Mouse (Mus musculus) lung, embryonic 14.5 days (tissue): ENCODE results near the gene Hspa1l. TPM values are rescaled to one million over a fixed set of nuclear protein-coding genes. Genes with fewer than 3 reads are reported as not detected.

Experiments
- ATAC-seq: fragments of 200-750 bp; cut with Nextera tagmentation; 2 replicates; pipeline ENCODE4 v1.8.0; 2017; ENCODE audit warnings: mild to moderate bottlenecking, moderate TSS enrichment, moderate library complexity; ENCODE audit not compliant: insufficient read depth
- DNase-seq: peaks from one replicate; pipeline ENCODE4 v3.0.0-alpha.2; 2015
- H3K27ac ChIP-seq: fragments of 300-500 bp; sonication (generic); 2 replicates; pipeline ENCODE4 v1.5.1; 2014; ENCODE audit warnings: low read depth, mild to moderate bottlenecking, moderate library complexity
- H3K27me3 ChIP-seq: fragments of 300-500 bp; sonication (generic); 2 replicates; pipeline ENCODE4 v1.6.1; 2014; ENCODE audit warnings: low read length, control low read depth; ENCODE audit not compliant: insufficient read depth
- H3K36me3 ChIP-seq: fragments of 300-500 bp; sonication (generic); 2 replicates; pipeline ENCODE4 v1.6.1; 2014; ENCODE audit warnings: control low read depth; ENCODE audit not compliant: insufficient read depth
- H3K4me1 ChIP-seq: fragments of 300-500 bp; sonication (generic); 2 replicates; pipeline ENCODE4 v1.6.1; 2014; ENCODE audit warnings: antibody characterized with exemption, control low read depth; ENCODE audit not compliant: insufficient read depth
- H3K4me2 ChIP-seq: fragments of 300-500 bp; sonication (generic); 2 replicates; pipeline ENCODE4 v1.6.1; 2014; ENCODE audit warnings: mild to moderate bottlenecking
- H3K4me3 ChIP-seq: fragments of 300-500 bp; sonication (generic); 2 replicates; pipeline ENCODE4 v1.5.1; 2014; ENCODE audit warnings: low read depth, low read length
- H3K9ac ChIP-seq: fragments of 300-500 bp; sonication (generic); 2 replicates; pipeline ENCODE4 v1.6.1; 2014
- H3K9me3 ChIP-seq: fragments of 300-500 bp; sonication (generic); 2 replicates; pipeline ENCODE4 v1.6.1; 2016; ENCODE audit warnings: low read depth, low read length, control low read depth
- CTCF ChIP-seq: IDR thresholded peaks from 2 replicates; pipeline ENCODE4 v1.5.1; 2016; ENCODE audit warnings: antibody characterized with exemption, low read depth
- WGBS: fragments of 180-500 bp; shearing (Covaris S2); extraction: QIAGEN DNeasy Blood & Tissue Kit; methylation state at CpG from one replicate; pipeline ENCODE4 v1.1.7; 2014; 5-methylcytosine and 5-hydroxymethylcytosine counted together
- polyA plus RNA-seq: library from polyadenylated mRNA; unstranded; fragments of >200 nt; fragmentation: Nextera tagmentation; extraction: Ambion mirVana; gene quantifications from 2 replicates; pipeline ENCODE4 v1.2.1, GENCODE M21; 2014

Gene Hspa1l
- polyA plus RNA-seq, 1 experiment from 2014 or later: 0.83 TPM

DNA sequence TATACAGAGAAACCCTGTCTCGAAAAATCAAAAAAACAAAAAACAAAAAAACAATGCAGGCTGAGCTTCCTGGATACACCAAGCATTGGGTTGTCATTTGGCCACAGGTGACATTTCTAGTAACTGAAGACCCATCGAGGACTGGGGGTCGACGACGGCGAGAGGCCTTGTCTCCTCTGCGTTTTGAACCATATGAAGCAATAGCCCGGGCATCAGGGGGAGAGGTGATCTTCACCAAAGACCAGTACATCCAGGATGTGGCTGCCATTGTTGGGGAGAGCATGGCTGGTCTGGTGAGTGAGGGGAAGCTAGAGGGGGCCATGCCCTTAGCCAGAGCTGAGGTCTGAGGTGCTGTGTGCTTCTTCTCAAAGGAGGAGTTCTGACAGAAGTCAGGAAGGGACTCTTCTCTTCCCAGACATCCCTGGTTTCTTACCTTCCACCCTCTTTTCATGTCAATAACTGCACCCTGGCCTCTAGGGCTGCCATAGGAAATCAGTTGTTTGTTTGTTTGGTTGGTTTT is 50.1 kb downstream of the Hspa1l start:
- WGBS: 90% methylated on average over 8 of the region's 8 CpGs
- H3K4me1 ChIP-seq: peaks cover 4% of the 10 kb centered on the region; the same call in 1 of the 2 replicates
- TF ChIP-seq CTCF: no peak
- 0 out of 2 replicates have a peak, but pooled peaks cover 2% of the 10 kb centered on the region for H3K36me3 ChIP-seq
- ATAC-seq (no peak), DNase-seq (no peak)
- no peak overlapping the region for H3K4me2 ChIP-seq
- no peaks in the 10 kb centered on the region for H3K9me3 ChIP-seq
- H3K27me3 ChIP-seq: no peaks in the 10 kb centered on the region
- H3K27ac ChIP-seq: no peak overlapping the region
- H3K9ac ChIP-seq: no peak overlapping the region
- H3K4me3 ChIP-seq: no peak overlapping the region

DNA sequence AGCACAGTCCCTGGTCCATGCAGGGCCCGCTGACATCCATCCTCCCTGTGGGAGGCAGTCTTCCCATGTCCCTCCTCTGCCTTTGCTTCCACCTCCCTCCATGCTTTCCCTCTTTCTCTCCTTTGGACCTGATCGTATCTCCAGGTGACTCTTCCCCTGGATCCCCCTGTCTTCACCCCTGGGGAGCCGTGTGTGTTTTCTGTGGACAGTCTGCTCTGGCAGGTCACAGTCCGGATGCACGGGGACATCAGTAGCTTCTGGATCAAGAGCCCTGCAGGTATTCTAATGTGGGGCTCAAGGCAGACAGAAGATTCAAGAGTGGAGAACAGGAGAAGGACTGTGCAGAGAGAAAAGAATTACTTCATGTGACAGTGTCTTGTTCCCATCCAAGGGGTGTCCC is 50.7 kb downstream of the Hspa1l start:
- H3K27ac ChIP-seq: no peak overlapping the region
- no peak for DNase-seq
- no peak overlapping the region for H3K4me3 ChIP-seq

DNA sequence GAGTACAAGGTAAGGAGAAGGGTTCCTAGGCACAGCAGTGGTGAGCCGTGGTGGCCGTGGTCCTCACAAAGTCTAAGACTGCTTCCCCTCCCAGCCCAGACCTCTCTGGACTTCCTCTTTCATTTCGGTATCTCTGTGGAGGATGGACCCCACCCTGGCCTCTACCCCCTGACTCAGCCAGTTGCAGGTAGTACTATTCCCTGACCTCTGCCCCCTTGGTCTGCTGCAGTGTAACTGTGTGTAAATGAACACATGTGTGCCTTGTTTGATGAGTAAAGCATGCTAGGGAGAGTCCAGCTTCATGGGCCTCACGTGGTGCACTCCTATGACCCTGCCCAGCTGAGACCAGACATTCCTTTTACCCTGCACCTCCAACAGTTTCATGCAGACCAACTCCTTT is 51.3 kb downstream of the Hspa1l start:
- TF ChIP-seq CTCF: no peak

More for the DNA sequence above, 50.7 kb downstream of the Hspa1l start:
- WGBS: 73% methylated on average over 5 of the region's 5 CpGs
- H3K36me3 ChIP-seq: no peaks in the 10 kb centered on the region
- H3K27me3 ChIP-seq: no peaks in the 10 kb centered on the region
- TF ChIP-seq CTCF: no peak
- H3K4me2 ChIP-seq: no peak overlapping the region
- no peak overlapping the region for H3K9ac ChIP-seq
- no peaks in the 10 kb centered on the region for H3K9me3 ChIP-seq
- peaks cover 4% of the 10 kb centered on the region; the same call in 1 of the 2 replicates for H3K4me1 ChIP-seq
- no peak for ATAC-seq

DNA sequence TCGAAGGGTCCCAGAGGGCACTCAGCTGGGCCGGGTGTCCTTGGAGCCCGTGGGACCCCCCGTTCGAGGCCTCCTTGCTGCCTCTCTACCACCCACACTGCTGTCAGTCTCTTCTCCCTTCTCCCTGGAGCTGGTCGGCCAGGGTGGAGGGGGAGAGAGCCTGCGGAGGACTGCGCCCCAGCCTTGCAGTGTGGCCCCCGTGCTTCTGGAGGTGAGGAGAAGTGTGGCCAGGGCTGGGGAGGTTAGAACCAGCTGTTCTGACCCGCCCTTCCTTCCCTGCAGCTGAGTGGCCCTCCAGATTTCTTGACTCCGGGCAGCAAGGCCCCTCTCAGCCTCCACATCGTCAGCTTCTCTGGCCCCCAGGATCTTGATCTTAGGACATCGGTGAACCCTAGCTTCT is 51.8 kb downstream of the Hspa1l start:
- H3K4me1 ChIP-seq: peaks cover 4% of the 10 kb centered on the region; the same call in 1 of the 2 replicates
- no peak overlapping the region for H3K9ac ChIP-seq
- no peak for ATAC-seq
- H3K4me3 ChIP-seq: no peak overlapping the region
- H3K27ac ChIP-seq: no peak overlapping the region
- no peak for TF ChIP-seq CTCF
- H3K27me3 ChIP-seq: no peaks in the 10 kb centered on the region
- H3K9me3 ChIP-seq: no peaks in the 10 kb centered on the region
- no peak for DNase-seq
- 46% methylated on average over 13 of the region's 13 CpGs for WGBS
- H3K36me3 ChIP-seq: no peaks in the 10 kb centered on the region
- no peak overlapping the region for H3K4me2 ChIP-seq

More for the DNA sequence above, 51.3 kb downstream of the Hspa1l start:
- H3K4me2 ChIP-seq: no peak overlapping the region
- no peak overlapping the region for H3K27ac ChIP-seq
- no peak for DNase-seq
- H3K4me3 ChIP-seq: no peak overlapping the region
- no peaks in the 10 kb centered on the region for H3K9me3 ChIP-seq
- 68% methylated on average over 4 of the region's 4 CpGs for WGBS
- H3K36me3 ChIP-seq: no peaks in the 10 kb centered on the region
- no peak overlapping the region for H3K9ac ChIP-seq
- H3K27me3 ChIP-seq: no peaks in the 10 kb centered on the region
- ATAC-seq: no peak
- H3K4me1 ChIP-seq: peaks cover 4% of the 10 kb centered on the region; the same call in 1 of the 2 replicates

DNA sequence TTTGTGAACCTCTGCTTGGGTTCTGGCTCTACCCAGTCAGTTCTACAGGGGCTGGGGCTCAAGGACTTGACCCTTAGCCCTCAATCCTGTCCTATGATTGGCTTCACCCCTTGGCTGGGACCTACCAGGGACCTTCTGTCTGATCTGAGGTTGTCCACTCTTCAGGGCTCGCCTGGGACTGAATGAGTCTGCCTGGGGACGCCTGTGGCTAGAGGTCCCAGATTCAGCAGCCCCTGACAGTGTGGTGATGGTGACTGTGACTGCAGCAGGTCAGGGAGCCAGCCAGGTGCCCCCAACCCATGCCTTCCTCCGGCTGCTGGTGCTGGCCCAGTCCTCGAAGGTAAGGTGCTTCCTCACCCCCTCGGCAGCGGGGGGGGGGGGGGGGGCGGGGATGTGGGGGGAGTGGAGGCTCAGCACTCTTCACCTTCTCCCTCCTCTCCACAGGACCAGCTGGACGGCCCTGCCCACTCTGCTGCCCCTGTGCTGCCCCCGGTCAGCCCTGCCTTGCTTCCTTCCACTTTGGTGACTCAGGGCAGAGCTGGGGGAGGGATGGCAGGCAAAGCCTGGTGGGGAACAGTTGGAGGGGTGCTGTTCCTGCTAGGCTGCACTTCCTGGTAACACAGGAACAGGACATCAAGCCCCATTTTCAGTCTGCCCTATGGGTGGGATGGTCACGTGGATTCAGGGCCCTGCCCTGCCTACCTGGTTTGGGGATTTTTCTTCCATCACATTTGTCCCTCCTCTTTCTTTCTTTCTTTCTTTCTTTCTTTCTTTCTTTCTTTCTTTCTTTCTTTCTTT is 52.4 kb downstream of the Hspa1l start:
- no peaks in the 10 kb centered on the region for H3K9me3 ChIP-seq
- ATAC-seq (no peak), DNase-seq (no peak)
- no peaks in the 10 kb centered on the region for H3K36me3 ChIP-seq
- 60% methylated on average over 7 of the region's 10 CpGs for WGBS
- H3K27me3 ChIP-seq: no peaks in the 10 kb centered on the region
- H3K27ac ChIP-seq: no peak overlapping the region
- H3K4me3 ChIP-seq: no peak overlapping the region
- no peak overlapping the region for H3K9ac ChIP-seq
- H3K4me1 ChIP-seq: peaks cover 4% of the 10 kb centered on the region; the same call in 1 of the 2 replicates
- no peak overlapping the region for H3K4me2 ChIP-seq
- TF ChIP-seq CTCF: no peak

DNA sequence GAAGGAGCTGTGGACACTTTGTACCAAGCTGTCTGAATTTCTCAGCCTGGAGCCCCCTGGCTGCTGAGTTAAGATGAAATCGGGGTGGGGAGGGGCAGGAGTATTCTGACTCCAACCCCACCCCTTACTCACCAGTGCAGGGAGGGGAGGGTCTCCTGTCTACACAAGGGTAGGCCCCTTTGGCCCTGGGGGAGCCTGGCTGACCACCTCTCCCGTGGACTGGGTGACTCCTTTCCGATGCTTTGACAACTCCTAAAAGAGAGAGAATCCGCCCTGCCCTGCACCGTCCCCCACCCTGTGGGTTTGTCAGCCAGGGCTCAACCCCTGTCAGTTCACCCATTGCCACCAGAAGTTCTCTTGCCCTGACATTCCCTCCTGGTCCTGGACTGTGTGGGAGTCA is 53.7 kb downstream of the Hspa1l start:
- no peaks in the 10 kb centered on the region for H3K36me3 ChIP-seq
- H3K9ac ChIP-seq: no peak overlapping the region
- H3K4me2 ChIP-seq: no peak overlapping the region; the same call in 1 of the 2 replicates
- H3K27me3 ChIP-seq: no peaks in the 10 kb centered on the region
- 0 out of 2 replicates have a peak overlapping the region, but pooled peaks have one; percentile 2 for H3K27ac ChIP-seq
- DNase-seq: no peak
- ATAC-seq: no peak
- WGBS: 77% methylated on average over 5 of the region's 5 CpGs
- no peaks in the 10 kb centered on the region for H3K9me3 ChIP-seq
- no peak overlapping the region for H3K4me3 ChIP-seq
- no peak for TF ChIP-seq CTCF
- H3K4me1 ChIP-seq: peaks cover 4% of the 10 kb centered on the region; the same call in 1 of the 2 replicates
